Mouse (Mus musculus) cerebellum, adult 11 months (tissue): Measurements from ENCODE around the gene Rnf224.

ENCODE experiments used
- DNase-seq: peaks from one replicate; pipeline ENCODE4 v3.0.0; 2022

Gene Rnf224

GRCm38 (mm10) chr2:25225811-25226379 is 10.7 kb downstream of the Rnf224 start:
- DNase-seq = no peak

GRCm38 (mm10) chr2:25224766-25225752 is 11.5 kb downstream of the Rnf224 start:
- DNase-seq = peak; percentile 99

DNA sequence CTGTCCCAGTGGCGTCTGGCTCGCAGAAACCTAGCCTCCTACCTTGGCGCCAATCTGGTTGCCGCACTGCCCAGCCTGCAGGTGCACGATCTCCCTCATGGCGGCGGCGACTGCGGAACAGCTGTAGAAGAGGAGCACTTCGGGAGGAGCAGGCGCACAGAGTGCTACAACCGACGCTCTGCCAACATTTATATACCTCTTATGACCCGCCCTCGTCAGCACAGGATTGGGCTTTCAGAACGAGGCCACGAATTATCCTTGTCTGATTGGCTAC is 12.2 kb downstream of the Rnf224 start, which contains the start of gene Tubb4b:
Gene Tubb4b, minus strand, starts transcription at position 211 of the 274 bp plus-strand sequence.
- DNase-seq = no peak

DNA sequence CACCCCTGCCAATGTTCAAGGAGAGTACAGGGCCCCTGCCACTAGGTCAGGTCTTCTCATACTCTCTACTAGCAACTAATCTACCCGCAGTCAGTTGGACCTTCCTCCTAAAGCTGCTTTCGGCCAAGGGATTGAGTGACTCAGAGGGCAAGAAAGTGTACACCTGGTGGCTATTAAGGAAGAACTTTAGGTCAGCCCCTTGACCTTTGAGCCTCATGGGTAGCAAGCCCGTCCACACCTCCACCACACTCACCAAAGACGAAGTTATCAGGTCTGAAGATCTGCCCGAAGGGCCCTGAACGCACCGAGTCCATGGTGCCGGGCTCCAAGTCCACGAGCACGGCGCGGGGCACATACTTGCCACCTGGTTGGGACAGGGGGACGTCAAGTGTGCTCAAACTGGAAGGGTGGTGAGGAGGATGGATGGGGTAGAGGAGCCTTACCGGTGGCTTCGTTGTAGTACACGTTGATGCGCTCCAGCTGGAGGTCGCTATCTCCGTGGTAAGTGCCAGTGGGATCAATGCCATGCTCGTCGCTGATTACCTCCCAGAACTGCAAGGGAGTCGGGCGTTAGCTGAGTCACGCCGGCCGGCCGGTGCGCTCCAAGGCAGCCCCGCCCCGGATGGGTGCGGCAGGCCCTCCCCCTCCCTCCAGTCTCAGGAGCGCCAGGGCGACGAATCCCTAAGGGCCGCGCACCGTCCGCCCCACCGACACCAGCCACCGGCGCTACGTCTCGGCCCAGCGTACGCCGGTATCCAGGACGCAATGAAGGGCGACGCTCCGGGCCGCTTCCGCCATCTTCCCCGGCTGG is 12.7 kb downstream of the Rnf224 start:
- DNase-seq = no peak

DNA sequence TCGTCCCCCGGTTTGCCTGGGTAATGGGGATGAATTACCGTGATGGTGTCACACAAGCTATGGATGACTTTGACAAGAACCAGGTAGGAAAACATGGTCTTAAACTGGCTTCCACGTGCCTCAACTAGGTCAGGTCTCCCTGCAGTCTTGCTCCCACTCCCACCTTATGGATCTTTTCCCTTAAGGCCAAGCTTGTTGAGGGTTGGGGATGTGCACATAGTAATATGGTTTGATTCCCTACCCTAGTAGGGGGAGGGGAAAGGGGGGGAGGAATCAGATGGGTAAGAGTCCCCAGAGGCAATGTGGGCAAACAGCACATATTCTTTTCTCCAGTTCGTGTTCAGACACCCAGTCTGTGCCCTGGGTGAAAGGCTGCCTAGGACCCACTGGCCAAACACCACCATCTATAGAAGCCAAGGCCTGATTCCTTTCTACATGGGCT is 15.2 kb downstream of the Rnf224 start:
- DNase-seq = no peak

DNA sequence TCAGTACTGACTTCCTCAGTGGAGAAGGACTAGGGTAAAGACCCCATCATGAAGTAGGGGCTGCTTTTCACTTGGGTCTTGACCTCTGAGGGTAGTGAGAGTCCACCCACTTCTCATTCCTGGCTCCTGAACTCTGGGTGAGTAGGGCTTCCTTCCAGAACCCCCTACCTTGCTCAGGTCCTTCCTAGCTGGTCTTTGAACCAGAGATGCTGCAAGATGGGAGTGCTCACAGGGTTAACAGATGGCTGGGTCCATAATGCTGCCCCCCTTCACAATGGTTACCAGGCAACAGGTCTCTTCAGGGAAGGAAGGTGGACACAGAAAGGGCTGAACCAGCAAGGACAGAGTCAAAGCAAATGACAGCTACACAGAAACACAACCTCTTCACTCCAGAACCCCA is 18.1 kb downstream of the Rnf224 start, which contains the start of gene Fam166a:
Gene Fam166a, plus strand, starts transcription at position 301 of the 400 bp plus-strand sequence.
- DNase-seq = no peak

GRCm38 (mm10) chr2:25217666-25218065 is 18.9 kb downstream of the Rnf224 start:
- DNase-seq = no peak

DNA sequence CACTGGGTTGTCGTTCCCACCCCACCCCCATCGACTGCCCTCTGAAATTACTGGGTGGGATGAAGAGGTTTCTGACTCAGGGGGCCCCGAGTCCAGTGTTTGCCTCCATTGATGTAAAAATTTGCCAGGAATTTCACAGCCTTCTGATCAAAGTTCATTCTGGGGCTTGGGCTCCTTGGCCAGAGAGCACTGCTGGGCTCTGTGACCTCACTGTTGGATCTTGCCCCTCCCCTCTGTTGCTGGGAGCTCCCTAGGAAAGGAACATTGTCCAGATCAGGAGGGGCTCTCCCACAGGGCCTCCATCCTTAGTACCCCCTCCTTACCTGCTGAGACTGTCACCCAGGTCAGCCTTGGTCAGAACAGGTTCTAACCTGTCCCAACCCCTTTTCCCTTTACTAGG is 22.1 kb downstream of the Rnf224 start, which contains the start of gene Stpg3:
Gene Stpg3, minus strand, starts transcription at position 194 of the 400 bp plus-strand sequence.
- DNase-seq = no peak

DNA sequence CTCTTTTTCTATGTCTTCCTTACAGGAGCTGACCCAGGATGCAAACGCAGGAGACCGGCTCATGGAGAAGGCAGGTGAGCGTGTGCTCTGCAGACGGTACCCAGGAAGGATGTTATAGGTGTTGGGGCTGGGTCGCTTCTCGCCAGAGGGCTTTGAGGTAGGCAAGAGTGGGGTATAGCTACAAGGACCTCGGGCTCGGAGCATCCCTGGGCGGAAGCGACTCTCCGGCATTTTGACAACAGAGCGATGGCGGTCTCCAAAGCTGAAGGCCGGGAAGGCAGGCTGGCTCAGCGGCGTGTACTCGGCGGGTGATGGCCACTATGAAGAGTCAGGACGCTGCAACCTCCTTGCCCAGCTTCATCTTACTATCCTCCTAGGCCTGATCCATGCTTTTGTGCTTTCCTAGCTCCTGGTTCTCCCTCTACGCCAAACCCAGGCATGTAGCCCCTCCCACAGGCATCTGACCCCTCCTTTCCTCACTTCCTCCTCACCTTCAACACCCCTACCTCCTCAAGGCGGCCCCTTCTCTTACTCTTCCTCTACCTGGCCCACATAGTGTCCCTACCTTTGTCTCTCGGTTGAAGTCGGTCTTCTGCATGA is 23.2 kb downstream of the Rnf224 start:
- no peak for DNase-seq

DNA sequence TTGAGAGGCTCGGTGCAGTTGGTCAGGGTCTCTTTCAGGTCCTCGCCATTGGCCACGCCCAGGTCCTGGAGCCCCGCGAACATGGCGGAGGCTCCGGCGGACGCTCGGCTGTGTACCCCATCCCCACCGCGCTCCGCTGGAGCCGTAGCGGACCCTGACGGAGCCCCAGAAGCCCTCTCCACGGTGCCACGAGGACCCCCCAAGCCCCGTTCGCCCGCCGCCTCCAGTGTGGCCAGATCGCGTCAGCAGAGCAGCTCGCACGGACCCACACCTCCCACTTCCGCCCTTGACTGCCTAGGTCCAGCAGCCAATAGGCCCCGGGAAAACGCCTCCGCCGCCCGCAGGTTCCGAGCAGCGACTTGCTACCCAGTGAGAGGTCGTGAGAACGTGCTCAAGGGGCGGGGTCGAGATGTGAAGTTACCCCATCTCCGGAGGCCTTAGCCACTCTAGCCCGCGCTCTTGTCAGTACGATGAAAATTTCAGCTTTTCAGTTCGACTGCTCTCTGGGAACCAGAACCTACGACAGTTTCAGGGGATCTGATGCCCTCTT is 25.4 kb downstream of the Rnf224 start, which contains the start of gene Nelfb:
Gene Nelfb, minus strand, starts transcription at position 369 of the 550 bp plus-strand sequence.
- peak; percentile 81 for DNase-seq

- DNase-seq = no peak
Measured at GRCm38 (mm10) chr2:25210686-25211085, 25.9 kb downstream of the Rnf224 start.

DNA sequence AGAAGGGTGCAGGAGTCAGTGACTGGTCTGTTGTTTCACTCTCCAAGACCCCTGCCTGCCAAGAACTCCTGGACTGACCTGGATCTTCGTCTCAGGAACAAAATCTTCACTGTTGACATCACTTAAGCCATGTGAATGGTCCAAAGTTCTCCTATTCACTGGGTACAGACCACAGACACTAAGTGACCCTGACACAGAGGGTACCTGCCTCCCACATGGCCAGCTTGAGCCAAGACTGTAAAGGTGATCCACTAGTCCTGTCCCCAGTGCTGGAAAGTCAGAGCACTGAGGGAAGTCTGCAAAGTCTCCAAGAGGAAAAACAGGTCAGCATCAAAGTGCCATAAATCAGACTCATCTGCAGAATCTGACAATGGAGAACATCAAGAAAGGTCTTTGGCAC is 29.0 kb downstream of the Rnf224 start:
- no peak for DNase-seq

DNA sequence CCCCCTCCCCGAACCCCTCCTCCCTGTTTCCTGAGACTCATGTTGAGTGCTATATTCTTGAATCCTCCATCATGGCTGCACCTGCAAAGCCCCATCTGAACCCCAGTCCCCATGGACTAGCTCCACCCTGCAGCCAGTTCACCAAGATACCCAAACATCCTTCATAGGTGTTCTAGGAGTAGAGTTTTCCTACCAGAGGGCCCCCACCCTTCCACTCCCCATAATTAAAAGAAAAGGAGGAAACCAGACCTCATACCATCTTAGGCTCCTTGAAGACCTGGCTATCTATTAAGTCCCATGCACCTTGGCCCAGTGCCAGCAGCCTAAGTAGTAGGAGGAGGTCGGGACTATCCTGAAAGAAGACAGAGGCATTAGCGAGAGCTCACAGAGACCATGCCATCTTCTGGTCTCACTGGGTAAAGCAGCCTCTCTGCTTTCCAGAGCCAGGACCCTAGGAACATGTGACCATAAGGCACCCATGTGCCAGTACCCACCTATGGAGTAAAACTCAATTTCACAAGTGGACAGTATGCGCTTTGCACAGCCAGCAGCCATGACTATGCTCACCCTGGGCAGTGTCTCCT is 32.9 kb downstream of the Rnf224 start:
- DNase-seq = no peak

- DNase-seq = no peak
Measured at GRCm38 (mm10) chr2:25200631-25201030, 36.0 kb downstream of the Rnf224 start.

- DNase-seq = no peak
Measured at GRCm38 (mm10) chr2:25197946-25198345, 38.6 kb downstream of the Rnf224 start.

GRCm38 (mm10) chr2:25197191-25197590 is 39.4 kb downstream of the Rnf224 start:
- DNase-seq = no peak

DNA sequence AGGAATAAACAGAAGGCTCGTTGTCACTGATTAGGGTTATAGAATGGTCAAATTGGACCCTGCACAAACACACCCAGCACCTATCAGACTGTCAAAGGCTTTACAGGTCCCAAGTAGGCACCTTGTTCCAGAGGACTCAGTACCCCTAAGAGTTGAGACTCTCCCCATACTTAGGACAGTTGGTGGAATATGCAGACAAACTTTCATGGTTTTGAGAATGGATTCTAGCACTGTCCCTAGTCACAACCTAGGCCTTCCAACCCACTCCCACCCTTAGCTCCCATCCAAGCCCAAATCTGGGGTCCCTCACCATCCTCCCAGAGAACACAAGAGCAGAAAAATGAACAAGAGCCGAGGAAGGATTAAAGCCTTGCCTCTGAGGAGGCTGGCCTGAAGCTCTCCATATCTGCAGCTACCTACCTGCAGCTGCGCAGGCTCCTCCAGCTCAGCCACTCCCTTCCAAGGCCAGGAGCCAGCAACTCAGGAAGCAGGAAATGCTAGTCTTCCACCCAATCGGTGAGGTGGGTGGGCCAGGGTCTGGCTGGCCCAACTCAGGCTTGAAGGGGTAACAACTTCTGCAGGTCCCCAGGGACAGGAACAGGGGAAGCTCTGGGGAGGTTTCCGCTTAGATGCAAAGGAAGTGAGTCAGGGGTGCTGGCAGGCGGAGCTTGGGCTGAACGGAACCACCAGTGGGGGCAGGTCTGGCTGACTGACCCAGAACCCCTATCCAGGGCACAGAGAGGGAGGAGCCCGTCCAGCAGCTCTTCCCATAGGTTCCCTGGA is 40.2 kb downstream of the Rnf224 start, which contains the start of gene Tor4a:
Gene Tor4a, minus strand, starts transcription at position 715 of the 783 bp plus-strand sequence.
- DNase-seq = no peak

DNA sequence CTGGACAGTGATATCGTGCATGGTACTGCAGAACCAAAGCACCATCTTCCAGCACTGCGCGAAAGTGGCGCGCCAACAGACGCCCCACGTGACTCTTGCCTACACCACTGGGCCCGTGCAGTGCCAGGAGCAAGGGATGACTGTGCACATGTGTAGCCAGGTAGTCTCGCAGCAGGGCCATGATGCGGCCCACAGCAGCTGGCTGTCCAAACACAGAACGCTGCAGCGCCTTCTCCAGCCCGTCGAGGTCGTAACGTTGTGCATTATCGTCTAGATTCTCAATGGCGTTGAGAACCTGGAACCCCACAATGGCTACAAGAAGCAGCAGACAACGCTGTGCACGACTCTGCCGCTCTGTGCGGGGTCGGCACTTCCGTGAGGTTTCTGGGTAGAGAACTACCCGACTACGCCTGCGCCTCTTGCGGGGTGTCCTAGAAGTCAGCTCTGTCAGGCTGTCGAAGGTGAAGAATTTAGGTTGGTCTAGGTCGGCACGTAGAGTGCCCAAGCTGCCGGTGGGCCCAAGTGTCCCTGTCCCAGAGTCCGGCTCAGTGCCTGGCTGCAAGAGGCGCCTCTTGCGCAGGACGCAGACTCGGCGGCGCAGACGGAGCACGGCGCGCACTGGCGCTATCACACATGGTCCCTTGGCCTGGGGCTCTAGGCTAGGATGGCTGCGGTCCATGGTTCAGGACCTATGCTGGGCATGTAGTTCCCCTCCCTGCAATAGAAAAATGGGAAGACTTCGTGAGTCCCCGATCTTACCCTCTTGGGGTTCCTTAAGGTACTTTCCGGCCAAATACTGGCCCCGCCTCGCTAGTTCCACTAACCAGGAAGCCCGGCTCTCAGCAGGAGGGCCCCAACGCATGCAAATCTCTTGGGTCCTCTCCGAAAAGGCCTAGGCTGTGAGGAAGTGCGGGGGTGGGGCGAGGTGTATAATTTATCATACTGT is 41.1 kb downstream of the Rnf224 start:
- no peak for DNase-seq

DNA sequence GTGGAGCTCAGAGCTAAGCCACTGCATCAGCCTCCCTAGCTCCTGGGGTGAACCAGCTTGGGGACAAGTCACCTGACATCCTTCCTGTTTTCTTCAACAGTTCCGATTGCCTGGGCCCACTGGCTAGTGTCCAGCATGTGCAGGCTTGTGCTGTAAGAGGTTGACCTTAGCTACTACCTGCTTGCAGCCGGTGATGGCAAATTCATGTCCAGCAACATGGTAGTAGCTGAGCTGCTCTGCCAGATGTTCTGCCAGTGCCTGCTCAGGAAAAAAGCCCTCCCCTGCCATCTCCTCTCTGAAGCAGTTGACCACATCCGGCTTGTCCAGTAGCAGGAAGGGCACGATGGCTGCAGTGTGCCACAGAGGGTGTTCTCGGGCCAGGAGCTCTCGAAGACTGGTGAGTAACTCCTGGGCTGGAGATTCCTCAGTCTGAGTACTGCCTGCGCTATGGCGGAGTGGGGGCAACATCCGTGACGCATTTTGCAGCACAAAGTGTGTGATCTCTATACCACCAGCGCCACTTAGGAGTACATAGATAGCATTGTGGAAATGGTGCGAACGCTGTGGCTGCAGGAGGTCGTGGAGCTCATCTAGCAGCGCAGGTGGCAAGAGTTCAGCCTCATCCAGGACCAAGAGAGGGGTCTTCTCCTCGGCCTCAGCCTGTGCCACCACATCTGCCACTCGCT is 42.0 kb downstream of the Rnf224 start:
- DNase-seq = no peak
